In the genomic region with DNA sequence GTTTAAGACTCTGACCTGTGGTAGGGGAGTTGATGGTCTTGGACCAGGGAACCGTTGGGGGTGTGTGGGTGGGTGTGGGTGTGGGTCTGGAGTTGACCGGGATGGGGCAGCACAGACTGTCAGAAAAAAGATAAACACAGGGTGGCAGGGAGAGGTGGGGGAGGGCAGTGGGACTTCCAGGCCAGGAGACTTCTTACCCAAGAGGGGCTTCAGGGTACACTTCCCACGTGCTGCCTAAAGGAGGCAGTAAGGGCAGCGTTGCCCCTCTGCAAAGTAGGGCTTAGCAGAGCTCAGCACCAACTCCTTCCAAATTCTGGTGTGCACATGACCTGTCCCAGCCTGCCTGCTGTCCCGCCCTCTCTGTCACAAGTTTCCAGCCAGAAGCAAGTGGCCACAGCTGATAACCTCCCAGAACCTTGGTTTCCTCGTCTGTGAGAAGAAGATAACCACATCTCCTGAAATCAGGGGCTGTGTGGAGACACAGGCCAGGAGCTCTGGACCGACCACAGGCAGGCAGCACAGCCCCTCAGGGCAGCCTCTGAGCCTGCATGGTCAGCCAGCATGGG, we compare ENCODE assay signal across 8 mouse cellular contexts. TPM values are rescaled to one million over a fixed set of nuclear protein-coding genes. Genes with fewer than 3 reads are reported as not detected.
A peak's percentile ranks its signal among the peaks of the same experiment; 100 is the strongest.
DNase-seq lines count a peak whose midpoint lies in the region; ATAC-seq and TF ChIP-seq lines count a peak whose summit lies in the region.

No protein-coding gene starts in this region.

- peak; percentile 49 to 67 (median 59) for TF ChIP-seq CTCF in MEL (IDR thresholded peaks at IDR 0.05 in 2 of 3, conservative IDR thresholded peaks at IDR 0.05 in 1 of 3; ENCODE audit: control insufficient read depth in 1 of 3, insufficient read depth in 1 of 3, low read depth in 2 of 3, low read length in 3 of 3, poor library complexity in 1 of 3, severe bottlenecking in 1 of 3)

- no peaks in the 10 kb centered on the region for H3K79me2 ChIP-seq in MEL (ENCODE audit: control insufficient read depth, insufficient read depth, low read length, poor library complexity)

- no peaks in the 10 kb centered on the region for H3K9me3 ChIP-seq in MEL (replicated peaks; ENCODE audit: insufficient read depth, low read length)
- H3K9me3 ChIP-seq in heart, embryonic 16.5 days (replicated peaks; ENCODE audit: control insufficient read depth, low read length) = no peaks in the 10 kb centered on the region
- no peaks in the 10 kb centered on the region for H3K9me3 ChIP-seq in liver, embryonic 16.5 days (replicated peaks; ENCODE audit: control insufficient read depth, low read length)

- peak; percentile 36 for TF ChIP-seq RAD21 in MEL (IDR thresholded peaks at IDR 0.05; ENCODE audit: low read depth, low read length)

- H3K4me2 ChIP-seq in heart, embryonic 16.5 days (ENCODE audit: low read depth, low read length) = peak overlapping the region; percentile 60
- peak overlapping the region; percentile 92 for H3K4me2 ChIP-seq in liver, embryonic 16.5 days (ENCODE audit: low read depth, low read length)

- TF ChIP-seq POLR2A in MEL (IDR thresholded peaks at IDR 0.05; ENCODE audit: control insufficient read depth in 1 of 2, insufficient read depth in 1 of 2, low read depth in 1 of 2, low read length in 2 of 2, poor library complexity in 1 of 2) = peak in 1 of 2 experiments; percentile 40; a peak in 1 of 4 replicates

- peaks cover 0 to 37% of the 10 kb centered on the region in 2 experiments; a peak in 2 of 4 replicates for H3K36me3 ChIP-seq in MEL (ENCODE audit: control insufficient read depth in 1 of 2, insufficient read depth in 2 of 2, low read length in 2 of 2)
- no peaks in the 10 kb centered on the region for H3K36me3 ChIP-seq in heart, embryonic 16.5 days (ENCODE audit: control insufficient read depth, insufficient read depth)
- H3K36me3 ChIP-seq in liver, embryonic 16.5 days (ENCODE audit: control insufficient read depth, insufficient read depth) = no peaks in the 10 kb centered on the region

- 14% methylated on average over 7 of the region's 7 CpGs for WGBS in heart, embryonic 16.5 days
- 6% methylated on average over 7 of the region's 7 CpGs for WGBS in liver, embryonic 16.5 days (ENCODE audit: insufficient replicate concordance)

- H3K9ac ChIP-seq in MEL (ENCODE audit: control insufficient read depth, low read depth, low read length, poor library complexity, severe bottlenecking) = peak overlapping the region; percentile 34
- no peak overlapping the region for H3K9ac ChIP-seq in heart, embryonic 16.5 days (ENCODE audit: low read length)
- H3K9ac ChIP-seq in liver, embryonic 16.5 days (ENCODE audit: low read depth, low read length) = peak overlapping the region; percentile 67

- peak; percentile 95 for DNase-seq in MEL (ENCODE audit: low read depth, low spot score)
- peak; percentile 95 for DNase-seq in c-Kit-positive CD71-positive TER-119-positive erythroid progenitor cells, embryonic 14.5 days (ENCODE audit: low spot score)
- DNase-seq in spleen, adult 12 weeks (ENCODE audit: low spot score) = peak; percentile 76
- no peak for DNase-seq in gastrocnemius, postnatal 4 days (ENCODE audit: low spot score in 2 of 2)
- no peak for DNase-seq in cerebellum, postnatal 4 days (ENCODE audit: low spot score in 2 of 2)

- peak; percentile 42 for ATAC-seq in heart, embryonic 16.5 days (replicated peaks; ENCODE audit: extremely low read depth, insufficient read depth, low FRiP score)
- peak; percentile 88 for ATAC-seq in liver, embryonic 16.5 days (ENCODE audit: low read depth)
- no peak for ATAC-seq in activated CD4-positive, CD25-positive, alpha-beta regulatory T cell, adult 4 months

- H3K27me3 ChIP-seq in MEL (ENCODE audit: control insufficient read depth in 1 of 2, insufficient read depth in 2 of 2, low read length in 2 of 2) = no peaks in the 10 kb centered on the region
- peaks cover 15% of the 10 kb centered on the region for H3K27me3 ChIP-seq in heart, embryonic 16.5 days (ENCODE audit: control insufficient read depth, insufficient read depth, low read length)
- peaks cover 60% of the 10 kb centered on the region for H3K27me3 ChIP-seq in liver, embryonic 16.5 days (ENCODE audit: control insufficient read depth, insufficient read depth, low read depth, low read length)

- TF ChIP-seq EP300 in MEL (IDR thresholded peaks at IDR 0.05; ENCODE audit: low read depth in 1 of 2, low read length in 2 of 2) = peak; percentile 92 to 99

- H3K27ac ChIP-seq in MEL (ENCODE audit: control insufficient read depth, low read depth, low read length) = peak overlapping the region; percentile 87
- peak overlapping the region; percentile 64 for H3K27ac ChIP-seq in heart, embryonic 16.5 days (ENCODE audit: low read length)
- peak overlapping the region; percentile 97 for H3K27ac ChIP-seq in liver, embryonic 16.5 days (ENCODE audit: low read length)

- H3K4me3 ChIP-seq in MEL (ENCODE audit: control insufficient read depth in 1 of 2, insufficient read depth in 1 of 2, low read depth in 2 of 2, low read length in 2 of 2) = peak overlapping the region; percentile 7 to 8
- H3K4me3 ChIP-seq in heart, embryonic 16.5 days (ENCODE audit: low read length) = no peak overlapping the region
- peak overlapping the region; percentile 46 for H3K4me3 ChIP-seq in liver, embryonic 16.5 days (ENCODE audit: low read depth, low read length)

- peaks cover 22 to 49% of the 10 kb centered on the region in 2 experiments for H3K4me1 ChIP-seq in MEL (ENCODE audit: control insufficient read depth in 1 of 2, insufficient read depth in 2 of 2, low read length in 2 of 2)
- H3K4me1 ChIP-seq in heart, embryonic 16.5 days (ENCODE audit: control insufficient read depth, insufficient read depth, low read length) = peaks cover 20% of the 10 kb centered on the region
- peaks cover 51% of the 10 kb centered on the region for H3K4me1 ChIP-seq in liver, embryonic 16.5 days (ENCODE audit: control insufficient read depth, low read depth, low read length)

TF ChIP-seq in MEL, 35 proteins besides CTCF, POLR2A, EP300 and RAD21 (continues in another document):
- 0 out of 2 replicates have a peak, but pooled peaks have one; percentile 35 for TF ChIP-seq ZMIZ1 (IDR thresholded peaks at IDR 0.05; ENCODE audit: low read depth, low read length)
- TF ChIP-seq UBTF (IDR thresholded peaks at IDR 0.05; ENCODE audit: borderline replicate concordance, insufficient read depth, low read depth, low read length) = no peak
- peak; percentile 83 for TF ChIP-seq MAX (IDR thresholded peaks at IDR 0.05; ENCODE audit: low read length)
- TF ChIP-seq ZKSCAN1 (IDR thresholded peaks at IDR 0.05; ENCODE audit: low read depth, low read length) = no peak
- TF ChIP-seq ETS1 (IDR thresholded peaks at IDR 0.05; ENCODE audit: low read depth, low read length) = peak; percentile 95
- peak; percentile 64; the same call in 1 of the 2 replicates for TF ChIP-seq MYC (IDR thresholded peaks at IDR 0.05; ENCODE audit: low read depth, low read length)
- TF ChIP-seq ZNF384 (IDR thresholded peaks at IDR 0.05; ENCODE audit: low read depth, low read length) = no peak
- no peak for TF ChIP-seq JUND (IDR thresholded peaks at IDR 0.05; ENCODE audit: low read depth, low read length)
- TF ChIP-seq POLR2AphosphoS5 (IDR thresholded peaks at IDR 0.05; ENCODE audit: borderline replicate concordance, low read depth, low read length) = no peak; the same call in 1 of the 2 replicates
- TF ChIP-seq USF2 (IDR thresholded peaks at IDR 0.05; ENCODE audit: borderline replicate concordance in 1 of 2, insufficient read depth in 1 of 2, low read depth in 1 of 2, low read length in 2 of 2) = no peak
- TF ChIP-seq CHD2 (IDR thresholded peaks at IDR 0.05; ENCODE audit: low read length) = peak; percentile 19; the same call in 1 of the 2 replicates
- peak; percentile 70 for TF ChIP-seq SIN3A (IDR thresholded peaks at IDR 0.05; ENCODE audit: low read length)
- peak; percentile 3; the same call in 1 of the 2 replicates for TF ChIP-seq KAT2A (conservative IDR thresholded peaks at IDR 0.05; ENCODE audit: low read depth, low read length)
- peak; percentile 100 for TF ChIP-seq TCF12 (IDR thresholded peaks at IDR 0.05; ENCODE audit: low read depth, low read length)
- TF ChIP-seq POLR2AphosphoS2 (IDR thresholded peaks at IDR 0.05; ENCODE audit: low read length) = no peak; the same call in 1 of the 2 replicates
- TF ChIP-seq ELF1 (IDR thresholded peaks at IDR 0.05; ENCODE audit: low read depth, low read length) = peak; percentile 37
- peak; percentile 99 for TF ChIP-seq RCOR1 (IDR thresholded peaks at IDR 0.05; ENCODE audit: low read depth, low read length)
- TF ChIP-seq MAZ (IDR thresholded peaks at IDR 0.05; ENCODE audit: low read depth, low read length) = 0 out of 2 replicates have a peak, but pooled peaks have one; percentile 56
- TF ChIP-seq USF1 (IDR thresholded peaks at IDR 0.05; ENCODE audit: low read depth, low read length) = peak; percentile 90
- 0 out of 2 replicates have a peak, but pooled peaks have one; percentile 15 for TF ChIP-seq TBP (IDR thresholded peaks at IDR 0.05; ENCODE audit: low read depth, low read length)
- 0 out of 2 replicates have a peak, but pooled peaks have one; percentile 44 for TF ChIP-seq MYB (IDR thresholded peaks at IDR 0.05; ENCODE audit: low read depth, low read length)
- TF ChIP-seq HCFC1 (IDR thresholded peaks at IDR 0.05; ENCODE audit: low read depth, low read length) = no peak
- TF ChIP-seq TAL1 (IDR thresholded peaks at IDR 0.05; ENCODE audit: low read length) = peak; percentile 100

RNA-seq across cellular contexts. Expression of a gene that starts 20.7 kb away (rescaled TPM):
- 10.5 and 11.1 TPM in 2 replicates for total RNA-seq in MEL (2012; rRNA removed)
- polyA plus RNA-seq in MEL (2012; ENCODE audit: insufficient read depth in 1 of 2, insufficient read length in 2 of 2, low read depth in 1 of 2, low replicate concordance in 2 of 2, missing spikeins in 1 of 2) = 100 to 1,000 TPM in 1 of 2 experiments, not detected in 1; 102 TPM
- 4.6 and 4.8 TPM in 2 replicates for polyA plus RNA-seq in heart, embryonic 16.5 days (2015; fragmentation: Nextera tagmentation; extraction: Ambion mirVana)
- 3.1 and 3.3 TPM in 2 replicates for polyA plus RNA-seq in liver, embryonic 16.5 days (2015; fragmentation: Nextera tagmentation; extraction: Ambion mirVana)
- 10 to 100 TPM; 18.9 TPM for total RNA-seq in gastrocnemius, postnatal 4 days (2021)
- polyA plus RNA-seq in activated CD4-positive, CD25-positive, alpha-beta regulatory T cell, adult 4 months (2017; shearing (Covaris generic)) = under 1 TPM; 0.08 to 0.28 TPM

RNA-seq across cellular contexts. Expression of a gene that starts 55.7 kb away (rescaled TPM):
- 17.8 and 19.4 TPM in 2 replicates for total RNA-seq in MEL (2012; rRNA removed)
- polyA plus RNA-seq in MEL (2012; ENCODE audit: insufficient read depth in 1 of 2, insufficient read length in 2 of 2, low read depth in 1 of 2, low replicate concordance in 2 of 2, missing spikeins in 1 of 2) = 10 to 100 TPM in 1 of 2 experiments, not detected in 1; 37.2 TPM
- polyA plus RNA-seq in heart, embryonic 16.5 days (2015; fragmentation: Nextera tagmentation; extraction: Ambion mirVana) = 14.9 and 17.2 TPM in 2 replicates
- 9.1 and 10.3 TPM in 2 replicates for polyA plus RNA-seq in liver, embryonic 16.5 days (2015; fragmentation: Nextera tagmentation; extraction: Ambion mirVana)
- 10 to 100 TPM; 15.4 to 18.8 TPM for total RNA-seq in gastrocnemius, postnatal 4 days (2021)
- 10 to 100 TPM in 1 of 2 experiments, 1 to 10 TPM in 1; 8.0 to 10.2 TPM for polyA plus RNA-seq in activated CD4-positive, CD25-positive, alpha-beta regulatory T cell, adult 4 months (2017; shearing (Covaris generic))

Comparison
In these comparisons a context has a peak if more than half of its experiments do, and no peak if none do; other contexts are left out.
1. DNase-seq: peak in MEL (single experiment), c-Kit-positive CD71-positive TER-119-positive erythroid progenitor cells, embryonic 14.5 days (single experiment) and spleen, adult 12 weeks (single experiment); none in gastrocnemius, postnatal 4 days (0 of 2) and cerebellum, postnatal 4 days (0 of 2).
2. Peak in every context shown above with its lines, with median percentiles within 50 percentile points of each other: H3K27ac ChIP-seq.